7 mouse cellular contexts compared by ENCODE assay signal in the genomic region with DNA sequence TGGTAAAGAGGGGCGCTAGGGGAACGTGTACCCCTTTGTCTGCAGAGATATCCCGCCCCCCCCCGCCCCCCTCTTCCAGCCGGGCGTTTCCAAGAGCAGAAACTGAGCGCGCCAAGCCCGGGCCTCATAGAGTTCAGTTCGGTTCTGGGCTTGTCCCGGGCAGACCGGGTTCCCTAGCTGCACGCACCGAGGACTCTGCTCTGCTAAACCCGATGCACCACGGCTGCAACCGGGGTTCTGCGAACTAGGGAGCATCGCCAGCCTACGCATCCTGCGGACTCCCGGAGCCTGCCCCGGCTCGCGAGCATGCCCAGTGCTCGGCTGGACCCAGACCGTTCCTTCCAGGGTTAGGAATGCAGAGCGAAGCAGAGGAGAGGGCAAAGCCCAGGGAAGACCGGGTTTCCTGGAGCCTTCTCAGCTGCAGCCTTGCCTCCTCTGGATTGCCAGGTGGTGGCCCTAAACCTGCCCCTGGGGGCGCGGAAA. TPM values are rescaled to one million over a fixed set of nuclear protein-coding genes. Genes with fewer than 3 reads are reported as not detected.
DNase-seq lines count a peak whose midpoint lies in the region; ATAC-seq and TF ChIP-seq lines count a peak whose summit lies in the region.

No protein-coding gene starts in this region.

- peak; percentile 79 for ATAC-seq in embryonic facial prominence, embryonic 13.5 days (ENCODE audit: insufficient number of reproducible peaks, insufficient read depth, low FRiP score, low TSS enrichment, low read depth)
- ATAC-seq in neural tube, embryonic 14.5 days (ENCODE audit: low read depth): peak; percentile 88

- no peak overlapping the region for H3K27ac ChIP-seq in ES-E14 (ENCODE audit: insufficient read depth, low read depth, low read length, poor library complexity, severe bottlenecking)
- H3K27ac ChIP-seq in embryonic facial prominence, embryonic 13.5 days: peak overlapping the region; percentile 88
- peak overlapping the region; percentile 91 for H3K27ac ChIP-seq in hindbrain, embryonic 10.5 days
- H3K27ac ChIP-seq in limb, embryonic 10.5 days: peak overlapping the region; percentile 89
- peak overlapping the region; percentile 95 for H3K27ac ChIP-seq in neural tube, embryonic 14.5 days (ENCODE audit: low read depth, low read length)

- peak; percentile 17 for DNase-seq in ES-E14 (ENCODE audit: low read depth, low spot score)
- DNase-seq in adrenal gland, postnatal 14 days: peak; percentile 47
- DNase-seq in hindbrain, embryonic 10.5 days (ENCODE audit: low spot score): peak; percentile 74
- peak; percentile 76 for DNase-seq in limb, embryonic 10.5 days (ENCODE audit: low spot score)
- no peak for DNase-seq in c-Kit-positive CD71-positive TER-119-positive erythroid progenitor cells, embryonic 14.5 days (ENCODE audit: low spot score)

- no peaks in the 10 kb centered on the region for H3K36me3 ChIP-seq in ES-E14 (ENCODE audit: control insufficient read depth, insufficient read depth, low read length, poor library complexity, severe bottlenecking)
- no peaks in the 10 kb centered on the region for H3K36me3 ChIP-seq in embryonic facial prominence, embryonic 13.5 days
- H3K36me3 ChIP-seq in hindbrain, embryonic 10.5 days: no peaks in the 10 kb centered on the region
- H3K36me3 ChIP-seq in limb, embryonic 10.5 days: no peaks in the 10 kb centered on the region
- no peaks in the 10 kb centered on the region for H3K36me3 ChIP-seq in neural tube, embryonic 14.5 days (ENCODE audit: control insufficient read depth, insufficient read depth, low read length)

- H3K27me3 ChIP-seq in embryonic facial prominence, embryonic 13.5 days: peaks cover 37% of the 10 kb centered on the region
- H3K27me3 ChIP-seq in hindbrain, embryonic 10.5 days (ENCODE audit: insufficient read depth, poor library complexity, severe bottlenecking): peaks cover 33% of the 10 kb centered on the region
- H3K27me3 ChIP-seq in limb, embryonic 10.5 days (ENCODE audit: low read depth, poor library complexity, severe bottlenecking): peaks cover 30% of the 10 kb centered on the region
- no peaks in the 10 kb centered on the region for H3K27me3 ChIP-seq in neural tube, embryonic 14.5 days (ENCODE audit: control insufficient read depth, insufficient read depth, low read length)

- peak overlapping the region; percentile 89 to 94 for H3K4me3 ChIP-seq in ES-E14 (ENCODE audit: insufficient read depth in 1 of 2, low read depth in 1 of 2, low read length in 2 of 2, poor library complexity in 1 of 2, severe bottlenecking in 1 of 2)
- H3K4me3 ChIP-seq in embryonic facial prominence, embryonic 13.5 days: peak overlapping the region; percentile 69
- peak overlapping the region; percentile 74 for H3K4me3 ChIP-seq in hindbrain, embryonic 10.5 days
- peak overlapping the region; percentile 70 for H3K4me3 ChIP-seq in limb, embryonic 10.5 days
- H3K4me3 ChIP-seq in neural tube, embryonic 14.5 days (ENCODE audit: low read depth, low read length): peak overlapping the region; percentile 63

- in situ Hi-C loops in ES-E14 (cut with MboI; ENCODE audit: low sequenced_read_pairs in 2 of 2, unreplicated experiment in 2 of 2): no loop called here

- peak overlapping the region; percentile 80 for H3K4me2 ChIP-seq in embryonic facial prominence, embryonic 13.5 days
- peak overlapping the region; percentile 77 for H3K4me2 ChIP-seq in neural tube, embryonic 14.5 days (ENCODE audit: low read depth, low read length)

- H3K9ac ChIP-seq in ES-E14 (ENCODE audit: insufficient read depth, low read depth, low read length, poor library complexity, severe bottlenecking): peak overlapping the region; percentile 65
- H3K9ac ChIP-seq in embryonic facial prominence, embryonic 13.5 days: peak overlapping the region; percentile 79
- H3K9ac ChIP-seq in neural tube, embryonic 14.5 days (replicated peaks; ENCODE audit: low read depth, low read length): peak overlapping the region; percentile 76

- 0% methylated on average over 31 of the region's 31 CpGs for WGBS in embryonic facial prominence, embryonic 13.5 days
- under 1% methylated on average over 31 of the region's 31 CpGs for WGBS in hindbrain, embryonic 10.5 days
- under 1% methylated on average over 31 of the region's 31 CpGs for WGBS in limb, embryonic 10.5 days
- under 1% methylated on average over 29 of the region's 31 CpGs for WGBS in neural tube, embryonic 14.5 days

- no peaks in the 10 kb centered on the region for H3K4me1 ChIP-seq in ES-E14 (ENCODE audit: control insufficient read depth in 2 of 2, insufficient read depth in 2 of 2, low read length in 2 of 2, poor library complexity in 1 of 2)
- peaks cover 14% of the 10 kb centered on the region for H3K4me1 ChIP-seq in embryonic facial prominence, embryonic 13.5 days
- H3K4me1 ChIP-seq in hindbrain, embryonic 10.5 days (replicated peaks): peaks cover 13% of the 10 kb centered on the region
- H3K4me1 ChIP-seq in limb, embryonic 10.5 days: peaks cover 15% of the 10 kb centered on the region
- H3K4me1 ChIP-seq in neural tube, embryonic 14.5 days (ENCODE audit: control insufficient read depth, insufficient read depth, low read length): no peaks in the 10 kb centered on the region; the same call in 1 of the 2 replicates

- no peaks in the 10 kb centered on the region for H3K9me3 ChIP-seq in ES-E14 (ENCODE audit: control insufficient read depth, insufficient read depth, low read depth, low read length)
- H3K9me3 ChIP-seq in embryonic facial prominence, embryonic 13.5 days: no peaks in the 10 kb centered on the region
- no peaks in the 10 kb centered on the region for H3K9me3 ChIP-seq in hindbrain, embryonic 10.5 days
- no peaks in the 10 kb centered on the region for H3K9me3 ChIP-seq in limb, embryonic 10.5 days (replicated peaks)
- no peaks in the 10 kb centered on the region for H3K9me3 ChIP-seq in neural tube, embryonic 14.5 days (ENCODE audit: control insufficient read depth, low read length)

TF ChIP-seq in ES-E14, 5 proteins besides CTCF, POLR2A, EP300 and RAD21:
- TF ChIP-seq ZNF384 (IDR thresholded peaks at IDR 0.05; ENCODE audit: low read depth, low read length): no peak
- TF ChIP-seq MAFK (IDR thresholded peaks at IDR 0.05; ENCODE audit: insufficient read depth, low read depth, low read length): no peak
- no peak for TF ChIP-seq HCFC1 (IDR thresholded peaks at IDR 0.05; ENCODE audit: borderline replicate concordance, insufficient read depth, low read length)

RNA-seq across cellular contexts. Expression of a gene that starts 0.9 kb away (rescaled TPM):
- 0.04 TPM in 1 of 2 replicates, not detected in the other for total RNA-seq in ES-E14 (2012; rRNA removed)
- total RNA-seq in adrenal gland, postnatal 14 days (2021): 0.41 and 0.68 TPM in 2 replicates
- polyA plus RNA-seq in embryonic facial prominence, embryonic 13.5 days (2015; fragmentation: Nextera tagmentation; extraction: Ambion mirVana): 5.1 and 8.3 TPM in 2 replicates
- polyA plus RNA-seq in hindbrain, embryonic 10.5 days (2016; fragmentation: Nextera tagmentation; extraction: Ambion mirVana): 4.9 and 8.1 TPM in 2 replicates
- polyA plus RNA-seq in limb, embryonic 10.5 days (2016; fragmentation: Nextera tagmentation; extraction: Ambion mirVana): 0.60 and 0.63 TPM in 2 replicates
- polyA plus RNA-seq in neural tube, embryonic 14.5 days (2014; fragmentation: Nextera tagmentation; extraction: Ambion mirVana): 23.8 and 32.2 TPM in 2 replicates
